Mouse (Mus musculus) forebrain, embryonic 16.5 days (tissue): ENCODE measurements around the gene Rplp0. TPM values are rescaled to one million over a fixed set of nuclear protein-coding genes. Genes with fewer than 3 reads are reported as not detected.
A peak's percentile ranks its signal among the peaks of the same experiment; 100 is the strongest.

Experiments
- ATAC-seq: fragments of 200-750 bp; cut with Nextera tagmentation; 2 replicates; pipeline ENCODE4 v1.8.0; 2017; ENCODE audit warnings: mild to moderate bottlenecking, moderate library complexity
- H3K27ac ChIP-seq: fragments of 300-500 bp; sonication (generic); 2 replicates; pipeline ENCODE4 v1.5.1; 2014; ENCODE audit warnings: low read length, control low read depth
- H3K27me3 ChIP-seq: fragments of 300-500 bp; sonication (generic); replicated peaks from 2 replicates; pipeline ENCODE4 v1.6.1; 2014; ENCODE audit warnings: low read length; ENCODE audit not compliant: control insufficient read depth, insufficient read depth
- H3K36me3 ChIP-seq: fragments of 300-500 bp; sonication (generic); 2 replicates; pipeline ENCODE4 v1.6.1; 2014; ENCODE audit not compliant: control insufficient read depth, insufficient read depth
- H3K4me1 ChIP-seq: fragments of 300-500 bp; sonication (generic); replicated peaks from 2 replicates; pipeline ENCODE4 v1.6.1; 2014; ENCODE audit warnings: low read length; ENCODE audit not compliant: control insufficient read depth, insufficient read depth
- H3K4me2 ChIP-seq: fragments of 300-500 bp; sonication (generic); 2 replicates; pipeline ENCODE4 v1.6.1; 2014; ENCODE audit warnings: mild to moderate bottlenecking, low read length, control low read depth
- H3K4me3 ChIP-seq: fragments of 300-500 bp; sonication (generic); replicated peaks from 2 replicates; pipeline ENCODE4 v1.5.1; 2014; ENCODE audit warnings: mild to moderate bottlenecking, low read length, control low read depth
- H3K9ac ChIP-seq: fragments of 300-500 bp; sonication (generic); replicated peaks from 2 replicates; pipeline ENCODE4 v1.6.1; 2014; ENCODE audit warnings: low read depth, low read length, control low read depth
- H3K9me3 ChIP-seq: fragments of 300-500 bp; sonication (generic); 2 replicates; pipeline ENCODE4 v1.6.1; 2016; ENCODE audit warnings: low read length; ENCODE audit not compliant: control insufficient read depth
- WGBS: fragments of 180-500 bp; shearing (Covaris S2); extraction: QIAGEN DNeasy Blood & Tissue Kit; methylation state at CpG from one replicate; pipeline ENCODE4 v1.1.7; 2014; 5-methylcytosine and 5-hydroxymethylcytosine counted together
- polyA plus RNA-seq: library from polyadenylated mRNA; unstranded; fragments of >200 nt; fragmentation: Nextera tagmentation; extraction: Ambion mirVana; gene quantifications from 2 replicates; pipeline ENCODE4 v1.2.1, GENCODE M21; 2015

Rplp0 gene
- polyA plus RNA-seq, 1 experiment from 2014 or later: 944 TPM

GRCm38 (mm10) chr5:115534856-115535255 lies 24.4 kb upstream of the Rplp0 start:
- H3K27ac ChIP-seq: no peak overlapping the region
- no peak overlapping the region for H3K4me2 ChIP-seq
- H3K9me3 ChIP-seq: no peaks in the 10 kb centered on the region
- 68% methylated on average over 8 of the region's 8 CpGs for WGBS
- no peak overlapping the region for H3K4me3 ChIP-seq
- no peak overlapping the region for H3K9ac ChIP-seq
- no peaks in the 10 kb centered on the region for H3K27me3 ChIP-seq
- ATAC-seq: no peak
- H3K36me3 ChIP-seq: no peaks in the 10 kb centered on the region
- H3K4me1 ChIP-seq: peaks cover 37% of the 10 kb centered on the region

GRCm38 (mm10) chr5:115535635-115536034 lies 23.6 kb upstream of the Rplp0 start:
- WGBS: 33% methylated on average over 7 of the region's 7 CpGs
- no peak overlapping the region for H3K9ac ChIP-seq

GRCm38 (mm10) chr5:115538017-115538692 lies 21.1 kb upstream of the Rplp0 start:
- no peak for ATAC-seq
- no peaks in the 10 kb centered on the region for H3K9me3 ChIP-seq
- no peak overlapping the region for H3K4me3 ChIP-seq
- H3K36me3 ChIP-seq: no peaks in the 10 kb centered on the region
- H3K9ac ChIP-seq: peak overlapping the region; percentile 11; the same call in 1 of the 2 replicates
- no peaks in the 10 kb centered on the region for H3K27me3 ChIP-seq
- peaks cover 16% of the 10 kb centered on the region for H3K4me1 ChIP-seq
- WGBS: 65% methylated on average over 13 of the region's 13 CpGs
- H3K4me2 ChIP-seq: no peak overlapping the region
- peak overlapping the region; percentile 10; the same call in 1 of the 2 replicates for H3K27ac ChIP-seq

More at GRCm38 (mm10) chr5:115535635-115536034, 23.6 kb upstream of the Rplp0 start:
- no peak overlapping the region for H3K4me3 ChIP-seq
- H3K9me3 ChIP-seq: no peaks in the 10 kb centered on the region
- H3K4me1 ChIP-seq: peaks cover 31% of the 10 kb centered on the region
- H3K27me3 ChIP-seq: no peaks in the 10 kb centered on the region
- ATAC-seq: no peak
- H3K36me3 ChIP-seq: no peaks in the 10 kb centered on the region
- H3K27ac ChIP-seq: no peak overlapping the region
- H3K4me2 ChIP-seq: no peak overlapping the region

DNA sequence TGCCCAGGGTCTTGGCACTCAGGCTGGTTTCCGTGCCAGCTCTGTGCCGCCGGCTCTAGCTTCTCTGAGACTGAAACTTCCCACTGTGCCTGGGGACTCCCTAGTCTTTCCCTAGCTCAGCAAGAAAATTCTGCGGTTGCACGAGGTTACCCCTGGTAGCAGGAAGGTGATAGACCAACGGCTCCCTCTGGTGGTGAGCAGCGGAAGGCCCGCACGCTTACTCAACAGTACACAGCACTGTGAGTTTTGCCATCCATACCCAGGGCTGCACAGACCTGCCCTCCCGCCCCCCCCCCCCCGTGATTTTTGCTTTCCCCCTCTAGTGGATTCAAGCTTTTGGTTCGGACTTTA lies 20.6 kb upstream of the Rplp0 start:
- H3K4me3 ChIP-seq: no peak overlapping the region
- no peaks in the 10 kb centered on the region for H3K36me3 ChIP-seq
- no peaks in the 10 kb centered on the region for H3K9me3 ChIP-seq
- WGBS: under 1% methylated on average over 12 of the region's 12 CpGs
- peak overlapping the region; percentile 10; the same call in 1 of the 2 replicates for H3K27ac ChIP-seq
- H3K4me2 ChIP-seq: no peak overlapping the region
- peak overlapping the region; percentile 11; the same call in 1 of the 2 replicates for H3K9ac ChIP-seq
- ATAC-seq: peak; percentile 93
- H3K4me1 ChIP-seq: peaks cover 20% of the 10 kb centered on the region
- no peaks in the 10 kb centered on the region for H3K27me3 ChIP-seq

GRCm38 (mm10) chr5:115542635-115543384 lies 16.5 kb upstream of the Rplp0 start:
- 65% methylated on average over 19 of the region's 19 CpGs for WGBS
- no peaks in the 10 kb centered on the region for H3K27me3 ChIP-seq
- H3K4me3 ChIP-seq: no peak overlapping the region
- H3K9ac ChIP-seq: no peak overlapping the region
- no peak overlapping the region for H3K27ac ChIP-seq
- H3K4me2 ChIP-seq: no peak overlapping the region
- ATAC-seq: no peak
- H3K9me3 ChIP-seq: no peaks in the 10 kb centered on the region
- H3K4me1 ChIP-seq: peaks cover 24% of the 10 kb centered on the region
- no peaks in the 10 kb centered on the region for H3K36me3 ChIP-seq

GRCm38 (mm10) chr5:115543509-115544253 lies 15.6 kb upstream of the Rplp0 start:
- Histone ChIP-seq H3K9ac (peak overlapping the region; percentile 18; the same call in 1 of the 2 replicates), H3K4me3 (no peak overlapping the region), H3K4me2 (no peak overlapping the region), H3K27me3 (no peaks in the 10 kb centered on the region), H3K27ac (no peak overlapping the region; the same call in 1 of the 2 replicates), H3K4me1 (peaks cover 16% of the 10 kb centered on the region), H3K9me3 (no peaks in the 10 kb centered on the region), H3K36me3 (no peaks in the 10 kb centered on the region)
- 45% methylated on average over 17 of the region's 17 CpGs for WGBS
- peak; percentile 54 for ATAC-seq

DNA sequence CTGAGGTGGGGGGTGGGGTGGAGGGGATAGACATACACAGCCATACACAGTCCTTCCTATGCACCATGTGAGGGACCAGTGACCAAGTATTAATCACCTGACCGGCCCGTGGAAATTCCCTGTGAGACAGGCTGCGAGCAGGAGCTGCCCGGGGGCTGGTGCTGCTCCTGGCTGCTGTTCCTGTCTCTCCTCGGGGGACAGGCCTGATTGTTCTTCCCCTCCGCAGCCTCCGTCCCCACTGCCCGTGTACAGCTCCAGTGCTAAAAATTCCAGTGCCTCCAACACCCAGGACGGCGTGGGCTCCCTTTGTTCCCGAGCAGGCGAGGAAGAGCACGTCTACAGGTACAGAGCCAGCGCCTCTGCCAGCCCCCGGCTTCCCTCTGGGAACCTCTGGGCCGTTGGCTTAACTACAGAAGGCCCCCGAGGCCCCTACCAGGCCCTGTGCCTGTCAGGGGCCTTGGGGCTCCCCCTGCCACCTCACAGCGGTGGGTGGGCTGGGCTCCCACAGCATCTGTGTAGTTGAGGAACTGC lies 14.5 kb upstream of the Rplp0 start:
- no peak for ATAC-seq
- 48% methylated on average over 18 of the region's 18 CpGs for WGBS
- Histone ChIP-seq H3K27ac (no peak overlapping the region), H3K9me3 (no peaks in the 10 kb centered on the region), H3K4me1 (peaks cover 9% of the 10 kb centered on the region), H3K27me3 (no peaks in the 10 kb centered on the region), H3K4me3 (no peak overlapping the region), H3K36me3 (no peaks in the 10 kb centered on the region), H3K9ac (no peak overlapping the region), H3K4me2 (no peak overlapping the region)

- no peaks in the 10 kb centered on the region for H3K36me3 ChIP-seq
- H3K9me3 ChIP-seq: no peaks in the 10 kb centered on the region
- H3K4me1 ChIP-seq: peaks cover 9% of the 10 kb centered on the region
- ATAC-seq: no peak
- no peak overlapping the region for H3K27ac ChIP-seq
- WGBS: 82% methylated on average over 14 of the region's 14 CpGs
- H3K9ac ChIP-seq: no peak overlapping the region
- H3K27me3 ChIP-seq: no peaks in the 10 kb centered on the region
- H3K4me3 ChIP-seq: no peak overlapping the region
- no peak overlapping the region for H3K4me2 ChIP-seq
Observed at GRCm38 (mm10) chr5:115545636-115546035, 13.6 kb upstream of the Rplp0 start.

DNA sequence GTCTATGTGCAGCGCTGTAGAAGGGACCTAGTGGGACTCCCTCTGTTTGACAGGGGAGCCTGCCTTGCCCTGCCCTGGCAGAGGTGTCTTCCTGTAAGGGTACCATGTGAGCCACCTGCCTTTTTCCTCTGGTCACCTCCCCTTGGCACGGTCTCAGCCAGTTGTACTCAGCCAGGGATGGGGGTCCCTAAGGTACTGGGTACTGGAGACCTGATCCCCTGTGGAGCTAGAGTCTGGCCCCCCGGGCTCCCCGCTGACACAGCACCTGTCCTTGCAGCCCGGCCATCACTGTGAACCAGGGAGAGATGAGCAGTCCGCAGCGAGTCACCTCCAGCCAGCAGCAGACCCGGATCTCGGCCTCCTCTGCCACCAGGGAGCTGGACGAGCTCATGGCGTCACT lies 12.7 kb upstream of the Rplp0 start:
- no peak overlapping the region for H3K4me2 ChIP-seq
- no peaks in the 10 kb centered on the region for H3K27me3 ChIP-seq
- H3K4me3 ChIP-seq: no peak overlapping the region
- peaks cover 9% of the 10 kb centered on the region for H3K4me1 ChIP-seq
- no peak overlapping the region for H3K27ac ChIP-seq
- ATAC-seq: no peak
- H3K9ac ChIP-seq: no peak overlapping the region
- 73% methylated on average over 11 of the region's 11 CpGs for whole genome bisulfite sequencing
- H3K9me3 ChIP-seq: no peaks in the 10 kb centered on the region
- H3K36me3 ChIP-seq: no peaks in the 10 kb centered on the region
